Mouse (Mus musculus): ENCODE measurements around the gene Syn2.

The Syn2 gene

DNA sequence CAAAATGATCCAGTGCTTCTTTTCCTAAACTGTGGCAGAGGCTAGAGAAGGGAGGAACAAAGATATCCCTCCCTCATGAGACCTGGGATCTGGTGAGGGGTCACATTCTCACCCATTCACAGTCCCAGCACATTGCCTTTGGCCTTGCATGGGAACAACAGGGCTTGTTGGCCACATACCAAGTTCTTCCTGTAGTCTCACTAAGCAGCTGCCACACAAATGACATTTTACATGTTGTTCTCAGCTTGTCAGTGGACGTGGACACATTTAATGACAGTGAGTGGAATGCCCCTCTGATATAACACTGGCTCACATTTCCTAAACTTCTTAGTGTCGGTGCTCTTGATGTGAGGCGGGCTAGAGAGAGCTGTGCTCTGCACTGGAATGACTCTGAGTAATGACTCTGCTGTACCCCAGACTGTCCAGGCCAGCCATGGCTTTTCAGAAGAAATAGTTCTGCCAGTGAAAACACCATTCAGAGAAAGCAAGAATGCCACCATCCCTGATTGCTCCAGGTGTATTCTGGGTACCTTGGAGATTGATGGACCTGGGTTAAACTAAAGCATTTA lies 106.5 kb downstream of the Syn2 start:
- no peak for ATAC-seq (ENCODE audit: insufficient number of reproducible peaks, low FRiP score, low TSS enrichment)

GRCm38 (mm10) chr6:115241939-115242338 lies 107.2 kb downstream of the Syn2 start:
- ATAC-seq (ENCODE audit: insufficient number of reproducible peaks, low FRiP score, low TSS enrichment): no peak

- peak; percentile 75 for ATAC-seq (ENCODE audit: insufficient number of reproducible peaks, low FRiP score, low TSS enrichment)
Measured at GRCm38 (mm10) chr6:115244222-115244621, 109.5 kb downstream of the Syn2 start.

GRCm38 (mm10) chr6:115245500-115246058 lies 110.9 kb downstream of the Syn2 start:
- no peak for ATAC-seq (ENCODE audit: insufficient number of reproducible peaks, low FRiP score, low TSS enrichment)

- no peak for ATAC-seq (ENCODE audit: insufficient number of reproducible peaks, low FRiP score, low TSS enrichment)
Measured at GRCm38 (mm10) chr6:115251531-115251985, 116.9 kb downstream of the Syn2 start.

- 0 out of 2 replicates have a peak, but pooled peaks have one; percentile 20 for ATAC-seq (ENCODE audit: insufficient number of reproducible peaks, low FRiP score, low TSS enrichment)
Measured at GRCm38 (mm10) chr6:115252099-115252873, 117.6 kb downstream of the Syn2 start, which contains the start of gene Timp4. Timp4 (minus strand) TSS chr6:115252205.

- ATAC-seq (ENCODE audit: insufficient number of reproducible peaks, low FRiP score, low TSS enrichment): no peak
Measured at GRCm38 (mm10) chr6:115255171-115255570, 120.5 kb downstream of the Syn2 start.

DNA sequence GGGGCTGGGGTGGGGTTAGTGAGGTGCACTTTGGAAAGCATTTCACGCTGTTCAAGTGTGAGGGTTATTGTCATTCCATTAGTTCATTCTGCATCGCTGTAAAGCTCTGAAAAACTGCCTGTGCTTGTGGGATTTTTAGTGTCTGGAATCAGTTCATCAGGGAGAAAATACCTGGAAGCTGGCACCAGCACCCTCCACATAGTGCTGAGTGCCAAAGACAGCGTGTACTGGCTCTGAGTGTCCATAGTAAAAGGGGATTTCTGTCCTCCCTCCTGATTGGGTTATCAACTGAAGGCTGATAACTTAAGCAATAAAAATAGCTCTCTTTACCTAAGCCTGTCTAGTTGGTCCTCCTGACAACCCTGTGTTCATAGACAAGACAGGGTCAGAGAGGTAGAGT lies 125.8 kb downstream of the Syn2 start:
- ATAC-seq (ENCODE audit: insufficient number of reproducible peaks, low FRiP score, low TSS enrichment): peak; percentile 56; the same call in 1 of the 2 replicates

GRCm38 (mm10) chr6:115266791-115267190 lies 132.1 kb downstream of the Syn2 start:
- no peak for ATAC-seq (ENCODE audit: insufficient number of reproducible peaks, low FRiP score, low TSS enrichment)

DNA sequence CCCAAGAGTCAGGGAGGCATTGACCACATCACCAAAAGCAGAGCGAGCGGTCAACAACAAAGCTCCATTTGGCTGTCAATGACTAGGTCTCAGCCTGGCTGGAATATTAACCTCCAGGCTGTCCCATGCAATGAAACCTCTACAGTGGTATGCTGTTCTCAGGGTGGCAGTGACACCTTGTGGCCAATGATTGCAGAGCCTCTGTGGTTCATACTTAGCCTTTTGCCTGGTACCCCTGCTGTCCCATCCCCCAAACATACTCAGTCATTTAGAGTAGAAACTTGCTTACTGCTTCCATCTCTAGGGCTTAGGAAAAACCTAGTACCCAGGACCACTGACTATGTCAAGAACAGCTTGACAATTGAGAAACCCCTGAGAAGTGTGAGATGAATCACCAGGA lies 133.2 kb downstream of the Syn2 start:
- peak; percentile 82 for ATAC-seq (ENCODE audit: insufficient number of reproducible peaks, low FRiP score, low TSS enrichment)

- no peak for ATAC-seq (ENCODE audit: insufficient number of reproducible peaks, low FRiP score, low TSS enrichment)
Measured at GRCm38 (mm10) chr6:115268551-115269385, 134.1 kb downstream of the Syn2 start.

- ATAC-seq (ENCODE audit: insufficient number of reproducible peaks, low FRiP score, low TSS enrichment): no peak
Measured at GRCm38 (mm10) chr6:115269561-115269960, 134.9 kb downstream of the Syn2 start.

DNA sequence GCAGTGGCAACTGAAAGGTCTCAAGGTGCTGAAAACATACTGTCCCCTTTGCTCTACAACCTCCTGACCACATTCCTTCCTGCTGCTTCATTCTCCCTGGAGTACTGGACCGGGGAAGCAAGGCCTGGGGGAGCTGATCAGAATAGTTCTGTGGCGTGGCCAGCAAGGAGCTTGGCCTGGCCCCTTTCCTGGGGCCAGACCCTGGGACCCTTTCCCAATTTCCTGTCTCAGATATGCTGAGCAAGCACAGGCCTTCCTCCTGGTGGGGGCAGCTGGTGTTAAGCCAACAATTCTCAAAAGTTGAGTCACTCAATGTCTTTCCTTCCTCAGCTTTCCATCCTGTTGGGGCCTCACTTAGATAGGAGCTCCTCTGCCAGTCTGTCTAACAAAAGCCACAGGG lies 135.4 kb downstream of the Syn2 start:
- ATAC-seq (ENCODE audit: insufficient number of reproducible peaks, low FRiP score, low TSS enrichment): no peak

GRCm38 (mm10) chr6:115271326-115271725 lies 136.6 kb downstream of the Syn2 start:
- no peak for ATAC-seq (ENCODE audit: insufficient number of reproducible peaks, low FRiP score, low TSS enrichment)

DNA sequence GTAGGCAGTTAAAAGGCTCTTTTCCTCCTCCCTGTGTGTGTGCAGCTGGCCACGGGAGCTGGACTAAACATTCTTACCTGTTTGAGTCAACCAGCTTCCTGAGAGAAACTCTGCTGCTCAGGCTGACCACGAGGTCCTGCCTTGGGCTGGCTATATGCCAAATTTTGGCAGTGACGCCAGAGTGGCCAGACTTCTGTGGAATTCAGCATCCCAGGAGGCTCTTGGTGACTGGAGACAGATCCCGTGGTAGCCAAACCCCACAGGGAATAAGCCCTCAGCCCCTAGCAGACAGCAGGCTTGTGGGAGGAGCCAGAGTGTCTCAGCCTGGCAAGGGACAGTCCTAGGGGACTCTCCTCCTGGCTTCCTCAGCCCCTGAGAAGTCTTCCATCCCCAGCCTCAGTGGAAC lies 137.2 kb downstream of the Syn2 start:
- ATAC-seq (ENCODE audit: insufficient number of reproducible peaks, low FRiP score, low TSS enrichment): no peak

- ATAC-seq (ENCODE audit: insufficient number of reproducible peaks, low FRiP score, low TSS enrichment): no peak
Measured at GRCm38 (mm10) chr6:115273346-115273745, 138.6 kb downstream of the Syn2 start.

DNA sequence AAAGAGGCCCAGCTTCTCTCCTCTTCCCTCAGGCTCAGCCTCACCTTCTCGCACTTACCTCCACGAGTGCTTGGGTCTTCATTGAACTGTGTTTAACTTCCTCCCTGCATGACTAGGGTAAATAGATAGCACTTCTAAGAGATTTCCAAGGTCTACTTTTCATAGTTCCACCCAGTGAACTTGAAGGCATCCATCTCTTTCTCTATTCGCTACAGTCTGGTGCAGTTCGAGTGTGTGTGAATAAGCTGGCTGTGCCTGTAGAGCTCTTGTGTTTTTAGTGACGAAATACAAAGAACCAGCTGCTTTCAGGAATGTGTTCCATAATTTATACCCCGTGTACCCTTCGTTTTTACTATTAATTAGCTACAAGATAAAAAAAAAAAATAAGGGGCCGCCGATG lies 140.0 kb downstream of the Syn2 start:
- ATAC-seq (ENCODE audit: insufficient number of reproducible peaks, low FRiP score, low TSS enrichment): no peak

GRCm38 (mm10) chr6:115275116-115275815 lies 140.6 kb downstream of the Syn2 start:
- 0 out of 2 replicates have a peak, but pooled peaks have one; percentile 37 for ATAC-seq (ENCODE audit: insufficient number of reproducible peaks, low FRiP score, low TSS enrichment)

DNA sequence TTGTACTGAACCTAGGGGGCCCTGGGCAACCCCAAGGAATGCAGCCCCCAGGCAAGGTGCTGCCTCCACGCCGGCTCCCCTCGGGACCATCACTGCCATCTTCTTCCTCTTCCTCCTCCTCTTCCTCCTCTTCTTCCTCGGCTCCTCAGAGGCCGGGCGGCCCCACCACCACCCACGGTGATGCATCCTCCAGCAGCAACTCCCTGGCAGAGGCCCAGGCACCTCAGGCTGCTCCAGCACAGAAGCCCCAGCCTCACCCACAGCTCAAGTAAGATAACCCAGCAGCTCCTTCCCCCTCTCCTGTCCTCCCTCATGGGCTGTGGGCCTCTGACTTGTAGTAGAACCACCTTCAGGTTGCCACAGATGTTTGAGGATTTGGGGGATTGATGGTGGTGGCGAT lies 143.4 kb downstream of the Syn2 start:
- ATAC-seq (ENCODE audit: insufficient number of reproducible peaks, low FRiP score, low TSS enrichment): no peak

GRCm38 (mm10) chr6:115279639-115280038 lies 144.9 kb downstream of the Syn2 start:
- ATAC-seq (ENCODE audit: insufficient number of reproducible peaks, low FRiP score, low TSS enrichment): no peak
